ENCODE assay signal across 12 mouse cellular contexts in genomic region chr5:142669726-142670125, GRCm38 (mm10). TPM values are rescaled to one million over a fixed set of nuclear protein-coding genes. Genes with fewer than 3 reads are reported as not detected.
A peak's percentile ranks its signal among the peaks of the same experiment; 100 is the strongest.
DNase-seq lines count a peak whose midpoint lies in the region; ATAC-seq and TF ChIP-seq lines count a peak whose summit lies in the region.
"Had no signal": no experiment of that assay in that cellular context is flagged by ENCODE, and none has a peak within 500 bp of the region (broad histone marks: within the 10 kb centered on the region; RNA-seq: fewer than 3 reads in every experiment).

No protein-coding gene starts in this region.

- H3K4me2 ChIP-seq in lung, postnatal 0 days (replicated peaks; ENCODE audit: low read depth, low read length) = no peak overlapping the region
- H3K4me2 ChIP-seq: embryonic facial prominence, embryonic 12.5 days had no signal

- no peak for TF ChIP-seq EP300 in lung, postnatal 0 days (IDR thresholded peaks at IDR 0.05)

- no peaks in the 10 kb centered on the region for H3K27me3 ChIP-seq in lung, postnatal 0 days (replicated peaks; ENCODE audit: insufficient read depth, low read length)
- H3K27me3 ChIP-seq: embryonic facial prominence, embryonic 12.5 days had no signal

- H3K36me3 ChIP-seq in lung, postnatal 0 days (ENCODE audit: insufficient read depth, low read length) = peaks cover 24% of the 10 kb centered on the region

- ATAC-seq in lung, postnatal 0 days = no peak
- ATAC-seq in megakaryocyte progenitor cell, adult 5-6 weeks (replicated peaks; ENCODE audit: poor library complexity) = no peak

- WGBS in lung, postnatal 0 days = 81% methylated on average over 7 of the region's 7 CpGs

- no peak overlapping the region for H3K4me3 ChIP-seq in lung, postnatal 0 days (ENCODE audit: low read depth, low read length)
- H3K4me3 ChIP-seq: embryonic facial prominence, embryonic 12.5 days had no signal

- TF ChIP-seq CTCF in lung, postnatal 0 days (IDR thresholded peaks at IDR 0.05) = 0 out of 2 replicates have a peak, but pooled peaks have one; percentile 20

- no peaks in the 10 kb centered on the region for H3K4me1 ChIP-seq in lung, postnatal 0 days (ENCODE audit: insufficient read depth, low read depth, low read length)
- H3K4me1 ChIP-seq: embryonic facial prominence, embryonic 12.5 days had no signal

- no peak overlapping the region for H3K9ac ChIP-seq in lung, postnatal 0 days (replicated peaks; ENCODE audit: low read depth)
- H3K9ac ChIP-seq: embryonic facial prominence, embryonic 12.5 days had no signal

- peak; percentile 19 to 38 for DNase-seq in frontal cortex, adult 2 months (ENCODE audit: extremely low spot score in 1 of 2, low spot score in 1 of 2)
- no peak for DNase-seq in frontal cortex, postnatal 10 days (ENCODE audit: low spot score in 2 of 2)
- DNase-seq in lung, postnatal 0 days (ENCODE audit: low spot score) = no peak
- DNase-seq in lung, adult 18-20 months = no peak
- peak; percentile 75 to 76 for DNase-seq in cerebellum, postnatal 36 days
- DNase-seq in skeletal muscle tissue, adult 2 months (ENCODE audit: low read depth, low spot score) = peak; percentile 45
- no peak for DNase-seq in lung, postnatal 25 days (ENCODE audit: low spot score)
- DNase-seq: lung, adult 2 months; thymus, postnatal 25 days had no signal

- no peak overlapping the region for H3K27ac ChIP-seq in lung, postnatal 0 days (ENCODE audit: low read length)
- H3K27ac ChIP-seq: embryonic facial prominence, embryonic 12.5 days had no signal

- no peaks in the 10 kb centered on the region for H3K9me3 ChIP-seq in lung, postnatal 0 days (ENCODE audit: low read length)
- H3K9me3 ChIP-seq: embryonic facial prominence, embryonic 12.5 days had no signal

RNA-seq across cellular contexts. Expression of gene Slc29a4, which starts 22.6 kb away (rescaled TPM):
- polyA plus RNA-seq in frontal cortex, adult 2 months (2012; rRNA removed) = 14.6 and 19.2 TPM in 2 replicates
- 2.3 TPM in 2 replicates for polyA plus RNA-seq in lung, postnatal 0 days (2015; fragmentation: Nextera tagmentation; extraction: Ambion mirVana)
- total RNA-seq in megakaryocyte progenitor cell, adult 5-6 weeks (2015) = not detected in 2 replicates
- total RNA-seq in megakaryocyte progenitor cell, adult 5-6 weeks (2017) = not detected in 2 replicates
- total RNA-seq: hematopoietic stem cell, adult 5-6 weeks had no signal

RNA-seq across cellular contexts. Expression of gene Wipi2, which starts 42.2 kb away (rescaled TPM):
- polyA plus RNA-seq in frontal cortex, adult 2 months (2012; rRNA removed) = 64.4 and 74.2 TPM in 2 replicates
- 25.7 and 26.6 TPM in 2 replicates for polyA plus RNA-seq in lung, postnatal 0 days (2015; fragmentation: Nextera tagmentation; extraction: Ambion mirVana)
- total RNA-seq in megakaryocyte progenitor cell, adult 5-6 weeks (2015) = 17.6 and 18.0 TPM in 2 replicates
- 29.3 and 35.3 TPM in 2 replicates for total RNA-seq in megakaryocyte progenitor cell, adult 5-6 weeks (2017)

Comparison
In these comparisons a context has a peak if more than half of its experiments do, and no peak if none do; other contexts are left out.
1. DNase-seq: peak in frontal cortex, adult 2 months (2 of 2), cerebellum, postnatal 36 days (2 of 2) and skeletal muscle tissue, adult 2 months (single experiment); none in frontal cortex, postnatal 10 days (0 of 2), lung, postnatal 0 days (single experiment), lung, adult 18-20 months (0 of 2) and lung, postnatal 25 days (single experiment).